Mouse (Mus musculus) liver, embryonic 14.5 days (tissue): ENCODE measurements around the gene Syt8.

Experiments used
- CTCF ChIP-seq: IDR thresholded peaks from 2 replicates; pipeline ENCODE4 v1.5.1; 2016; ENCODE audit warnings: antibody characterized with exemption, low read depth, control low read depth
- EP300 ChIP-seq: IDR thresholded peaks from 2 replicates; pipeline ENCODE4 v1.6.1; 2016; ENCODE audit warnings: antibody characterized with exemption, low read depth

GRCm38 (mm10) chr7:142391609-142392008, 43.0 kb upstream of the Syt8 start:
- TF ChIP-seq CTCF (no peak), EP300 (no peak)
